Mouse (Mus musculus): ENCODE results near the gene Rdh12. TPM values are rescaled to one million over a fixed set of nuclear protein-coding genes. Genes with fewer than 3 reads are reported as not detected.

Gene Rdh12
- polyA plus RNA-seq, 1 experiment: 0.13 TPM

- no peak for TF ChIP-seq GATA1 (IDR thresholded peaks at IDR 0.05; ENCODE audit: borderline replicate concordance, low read length)
- no peak for TF ChIP-seq FLI1 (IDR thresholded peaks at IDR 0.05; ENCODE audit: low read length)
- H3K27me3 ChIP-seq (replicated peaks): no peaks in the 10 kb centered on the region
- peaks cover 45% of the 10 kb centered on the region for H3K4me1 ChIP-seq
- H3K36me3 ChIP-seq (replicated peaks; ENCODE audit: low read length): peaks cover 40% of the 10 kb centered on the region
- H3K4me3 ChIP-seq (replicated peaks): peak overlapping the region; percentile 94
- H3K9me3 ChIP-seq: no peaks in the 10 kb centered on the region
These were observed 17.6 kb upstream of the Rdh12 start for GRCm38 (mm10) chr12:79190931-79191673.

- peaks cover 34% of the 10 kb centered on the region for H3K36me3 ChIP-seq (replicated peaks; ENCODE audit: low read length)
- H3K4me3 ChIP-seq (replicated peaks): peak overlapping the region; percentile 94
- H3K4me1 ChIP-seq: peaks cover 45% of the 10 kb centered on the region
- H3K27me3 ChIP-seq (replicated peaks): no peaks in the 10 kb centered on the region
- H3K9me3 ChIP-seq: no peaks in the 10 kb centered on the region
- TF ChIP-seq GATA1 (IDR thresholded peaks at IDR 0.05; ENCODE audit: borderline replicate concordance, low read length) (no peak), FLI1 (IDR thresholded peaks at IDR 0.05; ENCODE audit: low read length) (no peak)
These were observed 17.0 kb upstream of the Rdh12 start for GRCm38 (mm10) chr12:79191701-79192100.

GRCm38 (mm10) chr12:79192193-79192592 is 16.5 kb upstream of the Rdh12 start, which contains the start of gene Rdh11:
TSS of gene Rdh11 (minus strand) at chr12:79192293.
- H3K27me3 ChIP-seq (replicated peaks): no peaks in the 10 kb centered on the region
- peaks cover 29% of the 10 kb centered on the region for H3K36me3 ChIP-seq (replicated peaks; ENCODE audit: low read length)
- peak within 1 kb of the TSS; percentile 94 for H3K4me3 ChIP-seq (replicated peaks)
- H3K4me1 ChIP-seq: peaks cover 48% of the 10 kb centered on the region
- no peaks in the 10 kb centered on the region for H3K9me3 ChIP-seq
- TF ChIP-seq FLI1 (IDR thresholded peaks at IDR 0.05; ENCODE audit: low read length) (no peak), GATA1 (IDR thresholded peaks at IDR 0.05; ENCODE audit: borderline replicate concordance, low read length) (no peak)

GRCm38 (mm10) chr12:79193441-79193840 is 15.3 kb upstream of the Rdh12 start:
- Histone ChIP-seq H3K36me3 (replicated peaks; ENCODE audit: low read length) (peaks cover 17% of the 10 kb centered on the region), H3K9me3 (no peaks in the 10 kb centered on the region), H3K4me3 (replicated peaks) (no peak overlapping the region), H3K4me1 (peaks cover 44% of the 10 kb centered on the region), H3K27me3 (replicated peaks) (no peaks in the 10 kb centered on the region)
- TF ChIP-seq GATA1 (IDR thresholded peaks at IDR 0.05; ENCODE audit: borderline replicate concordance, low read length) (no peak), FLI1 (IDR thresholded peaks at IDR 0.05; ENCODE audit: low read length) (no peak)

GRCm38 (mm10) chr12:79197105-79197504 is 11.6 kb upstream of the Rdh12 start:
- no peaks in the 10 kb centered on the region for H3K36me3 ChIP-seq (replicated peaks; ENCODE audit: low read length)
- no peak for TF ChIP-seq GATA1 (IDR thresholded peaks at IDR 0.05; ENCODE audit: borderline replicate concordance, low read length)
- no peak for TF ChIP-seq FLI1 (IDR thresholded peaks at IDR 0.05; ENCODE audit: low read length)
- H3K4me3 ChIP-seq (replicated peaks): no peak overlapping the region
- H3K9me3 ChIP-seq: 0 out of 2 replicates have a peak, but pooled peaks cover 4% of the 10 kb centered on the region
- peaks cover 19% of the 10 kb centered on the region for H3K4me1 ChIP-seq
- no peaks in the 10 kb centered on the region for H3K27me3 ChIP-seq (replicated peaks)

GRCm38 (mm10) chr12:79201882-79202281 is 6.8 kb upstream of the Rdh12 start:
- Histone ChIP-seq H3K4me3 (replicated peaks) (no peak overlapping the region), H3K27me3 (replicated peaks) (peaks cover 2% of the 10 kb centered on the region), H3K9me3 (0 out of 2 replicates have a peak, but pooled peaks cover 6% of the 10 kb centered on the region), H3K36me3 (replicated peaks; ENCODE audit: low read length) (no peaks in the 10 kb centered on the region), H3K4me1 (peaks cover 16% of the 10 kb centered on the region)
- TF ChIP-seq FLI1 (IDR thresholded peaks at IDR 0.05; ENCODE audit: low read length) (no peak), GATA1 (IDR thresholded peaks at IDR 0.05; ENCODE audit: borderline replicate concordance, low read length) (no peak)

GRCm38 (mm10) chr12:79211447-79211846 is 2.7 kb downstream of the Rdh12 start:
- peaks cover 9% of the 10 kb centered on the region for H3K27me3 ChIP-seq (replicated peaks)
- no peak overlapping the region for H3K4me3 ChIP-seq (replicated peaks)
- H3K9me3 ChIP-seq: no peaks in the 10 kb centered on the region
- TF ChIP-seq GATA1 (IDR thresholded peaks at IDR 0.05; ENCODE audit: borderline replicate concordance, low read length) (no peak), FLI1 (IDR thresholded peaks at IDR 0.05; ENCODE audit: low read length) (no peak)
- no peaks in the 10 kb centered on the region for H3K36me3 ChIP-seq (replicated peaks; ENCODE audit: low read length)
- H3K4me1 ChIP-seq: peaks cover 10% of the 10 kb centered on the region

- peaks cover 15% of the 10 kb centered on the region for H3K27me3 ChIP-seq (replicated peaks)
- no peak overlapping the region for H3K4me3 ChIP-seq (replicated peaks)
- no peaks in the 10 kb centered on the region for H3K36me3 ChIP-seq (replicated peaks; ENCODE audit: low read length)
- no peaks in the 10 kb centered on the region for H3K4me1 ChIP-seq
- TF ChIP-seq FLI1 (IDR thresholded peaks at IDR 0.05; ENCODE audit: low read length) (no peak), GATA1 (IDR thresholded peaks at IDR 0.05; ENCODE audit: borderline replicate concordance, low read length) (no peak)
- no peaks in the 10 kb centered on the region for H3K9me3 ChIP-seq
These were observed 8.8 kb downstream of the Rdh12 start for GRCm38 (mm10) chr12:79217511-79217910.

- TF ChIP-seq GATA1 (IDR thresholded peaks at IDR 0.05; ENCODE audit: borderline replicate concordance, low read length): no peak
- no peak for TF ChIP-seq FLI1 (IDR thresholded peaks at IDR 0.05; ENCODE audit: low read length)
- H3K36me3 ChIP-seq (replicated peaks; ENCODE audit: low read length): peaks cover 81% of the 10 kb centered on the region
- no peaks in the 10 kb centered on the region for H3K9me3 ChIP-seq
- H3K27me3 ChIP-seq (replicated peaks): no peaks in the 10 kb centered on the region
- no peak overlapping the region for H3K4me3 ChIP-seq (replicated peaks)
- H3K4me1 ChIP-seq: no peaks in the 10 kb centered on the region
These were observed 26.9 kb downstream of the Rdh12 start for GRCm38 (mm10) chr12:79235485-79236080.

GRCm38 (mm10) chr12:79241985-79242384 is 33.3 kb downstream of the Rdh12 start:
- no peaks in the 10 kb centered on the region for H3K9me3 ChIP-seq
- no peak overlapping the region for H3K4me3 ChIP-seq (replicated peaks)
- H3K36me3 ChIP-seq (replicated peaks; ENCODE audit: low read length): peaks cover 97% of the 10 kb centered on the region
- no peaks in the 10 kb centered on the region for H3K27me3 ChIP-seq (replicated peaks)
- no peak for TF ChIP-seq GATA1 (IDR thresholded peaks at IDR 0.05; ENCODE audit: borderline replicate concordance, low read length)
- TF ChIP-seq FLI1 (IDR thresholded peaks at IDR 0.05; ENCODE audit: low read length): no peak
- H3K4me1 ChIP-seq: no peaks in the 10 kb centered on the region
